Mouse (Mus musculus) CH12F3 (cell line): ENCODE measurements around the gene Unc93b1.
"Not testable (repeated sequence)": the region's sequence is repeated elsewhere in the genome, so short reads cannot be mapped to it uniquely, and the experiment has no call there.

Experiments used
- in situ Hi-C: fragments of 300-500 bp; cut with MboI; formaldehyde crosslinking; loops from 2 replicates; pipeline ENCODE4 v1.14.3; 2020; ENCODE audit warnings: low sequenced_read_pairs

The Unc93b1 gene

GRCm38 (mm10) chr19:3942986-3943735, 8.2 kb downstream of the Unc93b1 start:
- in situ Hi-C loops: no loop called here

DNA sequence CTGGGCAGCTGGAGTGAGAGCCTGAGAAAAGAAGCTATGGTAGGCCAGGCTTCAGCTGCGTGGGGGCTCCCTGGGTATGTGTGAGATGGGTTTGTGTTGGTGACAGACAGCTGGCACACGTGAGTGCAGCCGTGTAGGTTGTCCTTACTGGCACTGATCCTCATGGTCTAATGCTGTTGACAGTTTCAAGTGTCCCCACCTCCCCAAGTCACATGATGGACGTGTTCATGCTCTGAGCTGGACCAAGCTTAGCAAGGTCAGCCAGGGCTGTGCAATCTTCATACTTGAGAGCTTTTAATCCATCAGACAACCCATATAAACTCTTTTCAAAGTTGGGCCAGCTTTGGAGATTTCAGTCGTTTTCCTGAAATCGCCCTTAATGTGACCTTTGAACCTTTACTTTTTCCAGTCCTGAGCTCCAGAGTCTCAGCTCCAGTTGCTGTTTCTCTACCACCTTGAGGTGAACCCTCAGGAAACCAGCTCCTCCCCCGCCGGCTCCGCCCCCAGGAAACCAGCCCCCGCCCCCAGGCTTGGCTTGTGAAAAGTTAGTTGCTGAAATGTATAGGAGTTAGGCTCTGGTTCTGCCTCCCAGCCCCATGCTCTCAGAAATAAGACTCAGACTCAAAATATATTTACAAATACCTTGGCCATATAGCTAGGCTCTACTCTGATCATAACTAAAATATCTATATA, 11.0 kb downstream of the Unc93b1 start:
- in situ Hi-C loops: no loop called here

- in situ Hi-C loops: no loop called here
Observed at GRCm38 (mm10) chr19:3946715-3947114, 11.7 kb downstream of the Unc93b1 start.

DNA sequence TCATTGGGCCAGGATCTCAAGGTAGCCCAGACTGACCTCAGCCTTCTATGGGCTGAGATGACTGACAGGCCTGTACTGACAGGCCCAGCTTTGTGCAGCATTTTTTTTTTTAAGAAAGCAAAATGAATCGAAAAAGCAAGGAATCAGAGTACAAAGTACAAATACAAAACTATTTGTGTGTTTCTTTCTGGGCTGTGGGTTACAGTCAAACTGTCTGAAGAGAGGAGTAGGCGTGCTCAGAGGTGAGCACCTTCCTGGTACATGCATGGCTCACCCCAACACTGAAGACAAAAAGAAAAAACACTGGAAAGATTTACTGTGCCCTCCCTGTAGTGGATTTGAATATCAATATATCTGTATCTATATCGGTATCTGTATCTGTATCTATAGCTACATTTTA, 12.8 kb downstream of the Unc93b1 start:
- in situ Hi-C loops: no loop called here

DNA sequence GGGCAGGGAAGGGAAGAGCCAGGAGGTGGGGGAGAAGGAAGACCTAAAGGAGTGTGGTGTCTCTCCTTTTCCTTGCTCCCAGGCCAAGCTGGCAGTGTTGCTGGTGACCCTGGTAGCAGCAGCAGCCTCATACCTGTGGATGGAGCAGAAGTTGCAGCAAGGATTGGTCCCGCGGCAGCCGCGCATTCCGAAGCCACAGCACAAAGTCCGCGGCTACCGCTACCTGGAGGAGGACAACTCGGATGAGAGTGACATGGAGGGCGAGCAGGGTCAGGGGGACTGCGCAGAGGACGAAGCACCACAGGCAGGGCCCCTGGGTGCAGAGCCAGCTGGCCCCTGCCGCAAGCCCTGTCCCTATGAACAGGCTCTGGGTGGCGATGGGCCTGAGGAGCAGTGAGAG, 13.6 kb downstream of the Unc93b1 start:
- in situ Hi-C loops: no loop called here

DNA sequence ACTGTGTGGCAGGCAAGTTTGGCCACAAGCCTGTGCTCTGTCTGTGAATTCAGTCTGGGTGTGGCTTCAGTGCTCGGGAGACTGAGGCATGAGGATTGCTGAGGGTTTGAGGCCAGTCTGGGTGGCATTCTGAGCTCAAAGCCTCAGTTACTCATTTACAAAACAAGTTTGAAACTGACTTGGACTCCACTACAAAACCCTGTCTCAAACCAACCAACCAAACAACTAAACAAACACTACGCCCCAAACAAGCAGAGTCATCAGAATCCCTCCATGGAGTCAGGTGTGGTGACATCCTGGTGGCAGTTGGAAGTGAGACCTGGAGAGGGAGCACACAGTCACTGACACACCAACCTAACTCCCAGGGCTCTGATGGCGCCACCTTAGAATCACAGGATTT, 15.3 kb downstream of the Unc93b1 start:
- in situ Hi-C loops: no loop called here

DNA sequence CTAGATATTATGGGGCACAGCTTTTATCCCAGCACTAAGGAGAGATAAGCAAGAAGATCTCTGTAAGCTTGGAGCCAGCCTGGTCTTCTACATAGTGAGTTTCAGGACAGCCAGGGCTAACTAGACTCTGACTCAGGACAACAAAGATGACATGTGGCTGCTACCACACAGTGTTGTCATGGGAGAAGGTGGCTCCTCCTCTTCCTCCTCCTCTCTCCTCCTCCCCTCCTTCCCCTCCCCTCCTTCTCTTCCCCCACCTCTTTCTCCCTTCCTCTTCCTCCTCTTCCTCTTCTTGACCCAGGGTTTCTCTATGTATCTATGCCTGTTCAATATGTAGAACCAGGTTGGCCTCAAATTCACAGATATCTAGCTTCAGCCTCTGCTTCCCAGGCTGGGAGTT, 16.5 kb downstream of the Unc93b1 start:
- in situ Hi-C loops: no loop called here

DNA sequence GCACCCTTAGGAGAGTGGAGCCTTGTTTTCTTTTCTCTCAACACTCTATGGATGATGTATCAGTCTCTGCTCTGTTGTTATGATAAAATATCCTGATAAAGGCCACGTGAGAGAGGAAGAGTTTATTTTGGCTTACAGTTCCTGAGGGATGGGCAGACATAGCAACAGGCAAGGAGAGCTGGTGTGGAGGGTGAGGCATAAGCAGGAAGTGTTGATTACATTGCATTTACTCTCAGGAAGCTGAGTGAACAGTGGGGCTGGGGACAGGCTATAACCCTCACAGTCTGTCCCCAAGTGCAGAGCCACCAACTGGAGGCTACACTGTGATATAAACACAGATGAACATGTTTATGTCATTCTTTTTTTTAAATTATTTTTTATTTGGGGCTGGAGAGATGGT, 17.1 kb downstream of the Unc93b1 start:
- in situ Hi-C loops: no loop called here

- in situ Hi-C loops: no loop called here
Observed at GRCm38 (mm10) chr19:3955033-3955432, 20.0 kb downstream of the Unc93b1 start.

DNA sequence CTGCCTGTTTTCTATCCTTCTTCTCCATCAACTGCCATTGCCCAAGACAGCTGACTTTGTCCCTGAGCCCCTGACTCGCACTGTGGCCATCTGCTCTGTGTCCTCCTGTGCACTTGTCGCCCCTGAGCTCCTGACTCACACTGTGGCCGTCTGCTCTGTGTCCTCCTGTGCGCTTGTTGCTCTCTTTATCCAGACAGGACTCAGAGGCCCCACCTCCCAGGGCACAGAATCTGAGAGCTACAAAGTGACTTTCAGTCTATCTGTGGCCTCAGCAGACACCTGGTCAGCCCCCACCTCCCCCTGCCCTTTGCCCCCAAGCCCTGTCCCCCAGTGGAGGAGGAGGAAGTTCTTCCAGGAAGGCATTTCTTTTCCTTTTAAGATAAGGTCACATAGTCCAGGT, 20.8 kb downstream of the Unc93b1 start:
- in situ Hi-C loops: no loop called here

- in situ Hi-C loops: not testable (repeated sequence)
Observed at GRCm38 (mm10) chr19:3957296-3958036, 22.5 kb downstream of the Unc93b1 start.

DNA sequence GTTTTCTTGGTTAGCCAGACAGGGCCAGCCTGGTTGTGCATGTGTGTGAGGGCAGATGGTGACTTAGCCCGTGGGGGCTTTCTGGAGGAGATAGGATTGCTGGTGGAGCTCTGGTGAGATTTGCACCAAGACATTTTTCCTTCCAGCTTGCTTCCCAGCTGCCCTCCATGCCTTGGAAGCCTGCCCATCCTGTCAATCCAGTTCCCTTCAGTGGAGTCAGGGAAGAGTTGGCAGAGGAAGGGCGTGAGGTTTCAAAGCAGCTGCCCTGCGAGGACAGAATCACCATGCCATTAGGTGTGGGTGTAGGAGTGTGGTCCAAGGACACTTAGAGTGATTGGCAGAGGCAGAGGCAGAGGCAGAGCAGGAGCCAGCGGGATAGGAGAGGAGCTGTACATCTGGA, 23.5 kb downstream of the Unc93b1 start, which contains the start of gene Aldh3b3:
Gene Aldh3b3 (plus strand): TSS at position 176 of the 400 bp plus-strand sequence.
- in situ Hi-C loops: no loop called here

- in situ Hi-C loops: no loop called here
Observed at GRCm38 (mm10) chr19:3959030-3959429, 24.0 kb downstream of the Unc93b1 start.

GRCm38 (mm10) chr19:3960211-3960610, 25.2 kb downstream of the Unc93b1 start:
- in situ Hi-C loops: no loop called here

DNA sequence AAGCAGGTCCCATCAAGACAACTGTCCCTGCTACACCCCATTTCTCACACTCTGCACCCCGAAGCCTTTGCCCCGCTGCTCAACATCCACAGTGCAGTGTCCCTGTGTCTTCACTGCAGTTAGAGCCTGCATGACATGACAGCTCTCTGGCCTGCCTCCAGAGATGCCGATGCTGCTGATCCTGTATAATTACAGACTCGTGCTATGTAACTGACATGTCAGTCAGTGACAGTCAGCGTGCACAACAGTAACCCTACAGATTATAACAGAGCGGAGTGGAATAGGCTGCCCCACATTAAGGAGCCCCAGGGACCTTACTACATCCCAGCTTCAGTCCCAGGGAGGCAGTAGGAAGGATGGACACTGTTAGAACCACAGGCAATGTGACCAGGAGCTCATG, 26.8 kb downstream of the Unc93b1 start:
- in situ Hi-C loops: not testable (repeated sequence)

- in situ Hi-C loops: no loop called here
Observed at GRCm38 (mm10) chr19:3962469-3962868, 27.5 kb downstream of the Unc93b1 start.

GRCm38 (mm10) chr19:3964030-3964429, 29.0 kb downstream of the Unc93b1 start:
- in situ Hi-C loops: no loop called here

- in situ Hi-C loops: no loop called here
Observed at GRCm38 (mm10) chr19:3966330-3967075, 31.5 kb downstream of the Unc93b1 start.

- in situ Hi-C loops: no loop called here
Observed at GRCm38 (mm10) chr19:3967258-3967657, 32.3 kb downstream of the Unc93b1 start.

DNA sequence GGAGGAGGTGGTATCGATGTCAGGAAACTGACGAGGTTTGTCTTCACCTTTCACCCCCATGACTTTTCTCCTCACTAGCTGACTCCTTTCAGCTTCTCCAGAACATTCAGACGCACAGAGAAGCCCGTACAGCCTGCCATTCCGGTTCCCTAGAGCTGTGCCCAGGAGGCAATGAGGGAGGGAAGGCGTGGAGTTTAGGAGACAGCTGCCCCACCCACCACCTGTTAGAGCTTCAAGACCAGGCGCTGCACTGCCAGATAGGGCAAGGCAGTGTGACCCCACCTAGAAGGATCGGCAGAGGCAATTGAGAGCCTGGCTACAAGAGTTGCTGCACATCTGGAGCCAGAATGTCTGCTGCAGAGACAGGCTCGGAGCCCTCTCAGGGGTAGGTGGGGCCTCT, 37.2 kb downstream of the Unc93b1 start, which contains the start of gene Aldh3b2:
Gene Aldh3b2 (plus strand): TSS at position 100 of the 400 bp plus-strand sequence.
- in situ Hi-C loops: no loop called here

DNA sequence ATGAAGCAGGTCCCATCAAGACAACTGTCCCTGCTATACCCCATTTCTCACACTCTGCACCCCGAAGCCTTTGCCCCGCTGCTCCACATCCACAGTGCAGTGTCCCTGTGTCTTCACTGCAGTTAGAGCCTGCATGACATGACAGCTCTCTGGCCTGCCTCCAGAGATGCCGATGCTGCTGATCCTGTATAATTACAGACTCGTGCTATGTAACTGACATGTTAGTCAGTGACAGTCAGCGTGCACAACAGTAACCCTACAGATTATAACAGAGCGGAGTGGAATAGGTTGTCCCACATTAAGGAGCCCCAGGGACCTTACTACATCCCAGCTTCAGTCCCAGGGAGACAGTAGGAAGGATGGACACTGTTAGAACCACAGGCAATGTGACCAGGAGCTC, 39.6 kb downstream of the Unc93b1 start:
- in situ Hi-C loops: not testable (repeated sequence)
